Mouse (Mus musculus) left cerebral cortex, postnatal 14 days (tissue): Measurements from ENCODE around the gene Edc3. TPM values are rescaled to one million over a fixed set of nuclear protein-coding genes. Genes with fewer than 3 reads are reported as not detected.

ENCODE experiments used
- DNase-seq, 2 experiments: peaks; one replicate each; pipeline ENCODE4 v3.0.0; 2021 to 2022; ENCODE audit warnings: low spot score in 2 of 2, mixed read lengths in 1 of 2
- intact Hi-C: fragments of 180-260 bp; cut with DNase I; formaldehyde crosslinking; loops from one replicate; pipeline ENCODE4 v1.15.1; 2025
- total RNA-seq, 2 experiments: library from RNA; stranded (reverse); gene quantifications; 2 replicates each; pipeline ENCODE4 v1.2.3; 2021

The Edc3 gene
- total RNA-seq, 2 experiments from 2014 or later, result 15.3 to 15.6 TPM

GRCm38 (mm10) chr9:57774168-57774567 lies 65.8 kb downstream of the Edc3 start:
- intact Hi-C loops, result no loop called here
- no peak for DNase-seq

- peak; percentile 67 to 87 for DNase-seq
- intact Hi-C loops, result no loop called here
Observed at GRCm38 (mm10) chr9:57775026-57775425, 66.7 kb downstream of the Edc3 start.

GRCm38 (mm10) chr9:57775736-57776135 lies 67.4 kb downstream of the Edc3 start:
- intact Hi-C loops, result no loop called here
- DNase-seq, result no peak

- no peak for DNase-seq
- intact Hi-C loops, result no loop called here
Observed at GRCm38 (mm10) chr9:57782656-57783055, 74.3 kb downstream of the Edc3 start.

- no peak for DNase-seq
- intact Hi-C loops, result no loop called here
Observed at GRCm38 (mm10) chr9:57789733-57790132, 81.4 kb downstream of the Edc3 start.

- DNase-seq, result no peak
- intact Hi-C loops, result no loop called here
Observed at GRCm38 (mm10) chr9:57797456-57797855, 89.1 kb downstream of the Edc3 start.

GRCm38 (mm10) chr9:57798725-57799253 lies 90.4 kb downstream of the Edc3 start:
- intact Hi-C loops, result no loop called here
- DNase-seq, result no peak

GRCm38 (mm10) chr9:57800325-57800975 lies 92.1 kb downstream of the Edc3 start:
- DNase-seq, result no peak
- intact Hi-C loops, result no loop called here

Other genes with a start within 250 kb of the Edc3 start
- gene Scamp5, start 240.5 kb upstream of the Edc3 start, total RNA-seq, result 100 to 1,000 TPM; 414 to 420 TPM
- gene Rpp25, start 204.5 kb upstream of the Edc3 start, total RNA-seq, result 10 to 100 TPM; 15.2 to 16.4 TPM
- 100 to 1,000 TPM; 481 to 515 TPM for gene Cox5a, start 187.3 kb upstream of the Edc3 start, total RNA-seq
- 10 to 100 TPM; 16.3 to 22.9 TPM for gene Fam219b, start 171.0 kb upstream of the Edc3 start, total RNA-seq
- 10 to 100 TPM; 73.3 to 82.3 TPM for gene Mpi, start 155.8 kb upstream of the Edc3 start, total RNA-seq
- 10 to 100 TPM; 25.4 to 29.1 TPM for gene Scamp2, start 147.6 kb upstream of the Edc3 start, total RNA-seq
- gene Ulk3, start 119.1 kb upstream of the Edc3 start, total RNA-seq, result 10 to 100 TPM; 30.0 to 34.2 TPM
- 10 to 100 TPM; 16.3 to 24.4 TPM for gene Cplx3, start 102.3 kb upstream of the Edc3 start, total RNA-seq
- gene Lman1l, start 87.8 kb upstream of the Edc3 start, total RNA-seq, result not detected
- 10 to 100 TPM; 46.8 to 47.1 TPM for gene Csk, start 54.9 kb upstream of the Edc3 start, total RNA-seq
- not detected for gene Cyp1a2, start 24.8 kb upstream of the Edc3 start, total RNA-seq
- under 1 TPM; 0.13 to 0.22 TPM for gene Cyp1a1, start 20.6 kb upstream of the Edc3 start, total RNA-seq
- gene Clk3, start 57.3 kb downstream of the Edc3 start, total RNA-seq, result 10 to 100 TPM; 81.3 to 81.8 TPM
- 10 to 100 TPM in 1 of 2 experiments, 1 to 10 TPM in 1; 9.6 to 10.7 TPM for gene Arid3b, start 128.3 kb downstream of the Edc3 start, total RNA-seq
- 100 to 1,000 TPM; 107 to 112 TPM for gene Ubl7, start 202.4 kb downstream of the Edc3 start, total RNA-seq
- 100 to 1,000 TPM; 126 to 148 TPM for gene Sema7a, start 231.6 kb downstream of the Edc3 start, total RNA-seq